Mouse (Mus musculus): ENCODE data around the gene Timp4.
"Not testable (repeated sequence)": the region's sequence is repeated elsewhere in the genome, so short reads cannot be mapped to it uniquely, and the experiment has no call there.

Gene Timp4

DNA sequence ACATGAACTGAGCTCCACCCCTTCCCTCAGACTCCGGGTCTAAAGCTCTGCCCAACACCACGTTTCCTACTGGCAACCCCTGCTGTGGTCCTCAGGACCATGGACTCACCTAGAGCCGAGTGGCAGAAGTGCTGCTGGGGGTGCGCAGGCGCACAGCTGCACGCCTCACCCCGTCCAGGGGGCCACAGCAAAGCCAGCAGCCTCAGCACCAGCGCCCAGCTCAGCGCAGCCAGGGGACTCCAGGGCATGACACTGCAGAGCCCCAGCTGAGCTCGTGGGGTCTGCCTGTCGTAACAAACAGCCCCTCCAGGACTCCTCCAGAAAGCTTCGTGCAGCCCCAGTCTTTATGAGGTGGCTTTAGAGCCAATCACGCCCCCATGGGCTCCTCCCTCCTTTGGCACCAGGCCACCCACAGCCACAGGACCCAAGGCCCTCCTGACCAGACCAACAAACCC lies 447 bp downstream of the Timp4 start:
- DNase-seq (ENCODE audit: low spot score), result peak; percentile 6

DNA sequence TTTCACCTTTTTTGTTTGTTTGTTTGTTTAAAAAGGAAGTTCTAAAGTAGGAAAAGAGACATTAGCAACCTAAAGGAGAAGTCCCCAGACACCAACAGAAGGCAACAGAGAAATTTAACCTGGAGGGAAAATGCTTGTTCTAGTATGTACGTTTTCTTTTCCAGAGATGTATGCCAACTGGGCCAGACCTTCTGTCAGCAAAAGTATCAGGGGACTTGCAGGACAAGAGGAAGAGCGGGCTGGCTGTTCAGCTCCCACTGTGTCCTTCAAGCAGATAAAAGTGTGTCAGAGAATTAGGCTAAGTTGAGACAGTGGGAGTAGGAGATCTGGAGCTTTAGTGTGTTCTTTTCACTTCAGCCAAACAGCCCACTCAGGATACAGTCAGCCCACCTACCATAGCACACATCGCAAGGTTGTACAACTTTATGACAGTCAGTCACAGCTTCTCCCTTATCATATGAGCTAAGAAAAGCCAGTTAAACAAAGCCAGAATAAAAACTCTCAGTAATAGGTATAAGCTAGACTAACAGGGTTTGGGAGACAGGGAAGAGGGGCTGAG lies 6.4 kb downstream of the Timp4 start:
- no peak for DNase-seq (ENCODE audit: low spot score)

DNA sequence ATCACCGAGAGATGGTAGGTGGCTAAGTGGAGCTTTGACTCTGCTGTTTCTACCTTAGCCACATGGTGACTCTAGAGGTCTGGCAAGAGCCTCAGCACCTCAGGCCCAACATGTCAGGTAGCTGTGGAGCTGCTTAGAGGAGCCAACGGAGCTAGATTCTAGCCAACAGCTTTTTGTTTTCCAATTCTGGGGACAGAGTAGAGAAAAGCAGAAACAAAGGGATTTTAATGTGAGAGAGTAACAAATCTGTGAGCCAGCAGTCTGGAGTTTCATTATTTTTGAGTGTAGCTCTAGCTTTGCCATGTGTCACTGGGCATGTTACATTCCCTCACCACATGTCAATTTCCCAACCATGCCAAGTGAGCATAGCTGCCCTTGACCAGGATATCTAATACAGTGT lies 7.8 kb downstream of the Timp4 start:
- no peak for DNase-seq (ENCODE audit: low spot score)

DNA sequence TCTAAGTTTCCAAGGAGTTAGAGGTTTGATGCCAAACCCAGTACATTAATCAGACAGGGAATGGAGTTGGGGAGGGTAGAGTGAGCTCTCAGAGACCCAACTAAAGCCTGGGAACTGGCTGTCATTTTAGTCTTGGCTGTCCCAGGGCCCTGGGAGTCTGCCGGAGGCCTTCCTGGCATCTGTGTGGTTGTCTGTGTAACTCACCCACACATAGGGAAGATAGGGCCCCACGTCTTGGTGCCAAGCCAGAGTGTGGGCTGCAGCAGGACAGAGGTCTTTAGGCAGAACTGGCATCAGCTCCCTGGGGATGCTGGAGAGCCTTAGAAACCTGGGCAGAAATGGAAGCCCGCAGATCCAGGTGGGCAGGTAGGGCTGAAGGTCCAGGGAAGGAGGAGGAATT lies 10.1 kb downstream of the Timp4 start:
- no peak for DNase-seq (ENCODE audit: low spot score)

DNA sequence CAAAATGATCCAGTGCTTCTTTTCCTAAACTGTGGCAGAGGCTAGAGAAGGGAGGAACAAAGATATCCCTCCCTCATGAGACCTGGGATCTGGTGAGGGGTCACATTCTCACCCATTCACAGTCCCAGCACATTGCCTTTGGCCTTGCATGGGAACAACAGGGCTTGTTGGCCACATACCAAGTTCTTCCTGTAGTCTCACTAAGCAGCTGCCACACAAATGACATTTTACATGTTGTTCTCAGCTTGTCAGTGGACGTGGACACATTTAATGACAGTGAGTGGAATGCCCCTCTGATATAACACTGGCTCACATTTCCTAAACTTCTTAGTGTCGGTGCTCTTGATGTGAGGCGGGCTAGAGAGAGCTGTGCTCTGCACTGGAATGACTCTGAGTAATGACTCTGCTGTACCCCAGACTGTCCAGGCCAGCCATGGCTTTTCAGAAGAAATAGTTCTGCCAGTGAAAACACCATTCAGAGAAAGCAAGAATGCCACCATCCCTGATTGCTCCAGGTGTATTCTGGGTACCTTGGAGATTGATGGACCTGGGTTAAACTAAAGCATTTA lies 10.8 kb downstream of the Timp4 start:
- no peak for DNase-seq (ENCODE audit: low spot score)

DNA sequence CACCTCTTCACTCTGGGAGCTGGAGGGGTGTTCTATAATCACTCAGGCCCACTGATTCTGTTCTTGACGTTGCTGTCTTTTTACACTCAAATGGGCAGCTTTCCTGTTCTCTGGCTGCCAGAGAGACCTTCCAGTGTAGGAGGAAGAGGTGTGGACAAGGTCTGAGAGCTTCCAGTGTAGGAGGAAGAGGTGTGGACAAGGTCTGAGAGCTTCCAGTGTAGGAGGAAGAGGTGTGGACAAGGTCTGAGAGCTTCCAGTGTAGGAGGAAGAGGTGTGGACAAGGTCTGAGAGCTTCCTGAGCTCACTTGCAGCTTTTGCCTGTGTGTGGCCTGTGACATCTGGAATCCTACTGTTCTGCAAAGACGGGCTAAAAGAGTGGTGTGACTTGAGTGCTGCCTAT lies 11.6 kb downstream of the Timp4 start:
- not testable (repeated sequence) for DNase-seq (ENCODE audit: low spot score)

DNA sequence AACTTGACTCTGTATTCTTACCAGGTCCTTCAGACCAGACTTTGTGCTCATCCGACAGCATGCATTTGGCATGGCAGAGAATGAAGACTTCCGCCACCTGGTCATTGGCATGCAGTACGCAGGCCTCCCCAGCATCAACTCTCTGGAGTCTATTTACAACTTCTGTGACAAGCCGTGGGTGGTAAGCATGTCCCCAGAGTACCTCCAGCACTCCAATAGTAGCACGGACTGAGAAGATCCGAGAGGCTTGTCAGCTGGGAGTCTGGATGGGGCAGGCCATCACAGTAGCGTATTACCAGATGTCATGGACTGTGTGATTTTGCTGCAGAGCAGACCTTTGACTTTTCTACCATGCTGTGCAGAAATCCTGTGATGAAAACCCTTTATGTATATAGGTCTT lies 12.7 kb downstream of the Timp4 start:
- DNase-seq (ENCODE audit: low spot score), result no peak

DNA sequence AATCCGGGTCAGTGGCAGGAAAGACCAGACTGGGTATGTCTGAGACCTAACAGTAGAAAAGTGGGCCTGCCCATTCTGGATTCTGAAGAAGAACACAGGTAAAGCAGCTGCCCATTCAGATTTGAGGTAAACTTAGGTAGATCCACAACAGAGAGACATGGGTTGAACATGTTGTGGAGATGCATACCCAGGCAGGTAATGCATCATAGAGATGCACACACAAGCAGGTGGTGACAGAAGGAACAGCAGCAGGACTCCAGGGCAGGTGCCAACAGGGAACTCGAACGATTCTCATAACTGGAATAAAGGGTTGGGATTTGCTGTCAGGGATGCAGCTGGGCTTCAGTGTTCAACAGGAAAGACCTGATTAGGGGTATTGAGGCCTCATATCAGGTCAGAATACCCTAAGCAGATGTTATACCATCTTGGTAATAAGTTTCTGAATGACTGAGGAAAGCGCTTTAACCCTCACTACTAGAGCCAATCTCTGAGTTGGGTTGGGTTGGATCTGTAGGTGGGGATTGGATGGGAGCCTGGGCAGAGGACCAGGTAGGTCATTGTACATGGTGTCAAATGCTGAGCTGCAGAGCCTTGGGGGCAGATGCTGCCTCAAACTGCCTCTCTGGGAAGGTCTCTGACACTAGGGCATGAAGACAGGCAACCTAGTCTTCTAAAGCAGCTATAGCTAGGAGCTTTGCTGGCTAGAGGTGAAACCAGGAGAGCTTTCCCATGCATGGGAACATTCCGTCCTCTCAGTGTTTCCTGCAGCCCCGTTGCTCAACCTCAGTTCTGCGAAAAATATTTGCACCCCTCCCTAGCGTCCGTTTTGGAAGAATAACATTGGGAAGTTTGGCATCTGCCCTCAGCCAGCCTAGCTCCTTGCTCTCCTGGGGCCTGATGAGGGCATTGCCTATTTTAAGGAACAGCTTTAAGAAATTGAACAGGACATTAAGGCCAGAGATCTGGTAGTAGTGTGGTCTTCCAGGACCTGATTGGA lies 13.7 kb downstream of the Timp4 start:
- no peak for DNase-seq (ENCODE audit: low spot score)

DNA sequence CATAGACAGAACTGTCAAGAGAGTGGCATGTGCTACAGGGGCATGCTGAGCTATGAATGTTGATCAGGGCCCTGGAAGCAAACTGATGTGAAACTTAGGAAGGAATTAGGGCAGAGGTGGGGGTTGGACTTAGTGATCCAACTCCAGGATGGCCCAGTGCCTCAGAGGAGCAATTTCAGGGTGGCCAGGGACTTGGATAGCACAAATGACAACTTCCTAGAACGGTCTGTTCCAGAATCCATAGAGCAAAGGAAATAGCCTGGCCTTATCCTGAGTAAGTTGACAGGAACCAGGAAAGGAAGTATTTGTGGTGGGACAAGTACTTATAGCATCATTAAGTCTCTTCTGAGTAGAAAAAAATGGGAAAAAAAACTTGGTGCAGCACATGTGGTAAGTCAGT lies 19.4 kb downstream of the Timp4 start:
- no peak for DNase-seq (ENCODE audit: low spot score)

DNA sequence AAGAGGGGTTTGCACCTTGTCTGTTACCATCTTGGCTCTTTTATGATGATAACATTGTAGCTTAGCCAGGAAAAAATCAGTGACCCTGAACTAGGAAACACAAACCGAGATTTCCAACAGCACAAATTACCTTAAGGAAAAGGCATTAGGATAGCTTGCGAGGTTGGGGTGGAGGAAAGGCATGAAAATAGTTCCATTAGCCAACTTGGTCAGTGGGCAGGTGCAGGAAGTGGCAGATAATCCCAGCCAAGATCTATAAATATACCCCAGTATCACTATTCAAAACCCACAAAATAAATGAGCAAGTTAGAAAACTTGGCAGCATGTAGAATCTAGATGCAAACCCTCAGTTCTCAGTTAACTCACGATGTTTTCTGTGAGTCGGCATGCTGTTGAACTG lies 20.2 kb downstream of the Timp4 start:
- DNase-seq (ENCODE audit: low spot score), result no peak

DNA sequence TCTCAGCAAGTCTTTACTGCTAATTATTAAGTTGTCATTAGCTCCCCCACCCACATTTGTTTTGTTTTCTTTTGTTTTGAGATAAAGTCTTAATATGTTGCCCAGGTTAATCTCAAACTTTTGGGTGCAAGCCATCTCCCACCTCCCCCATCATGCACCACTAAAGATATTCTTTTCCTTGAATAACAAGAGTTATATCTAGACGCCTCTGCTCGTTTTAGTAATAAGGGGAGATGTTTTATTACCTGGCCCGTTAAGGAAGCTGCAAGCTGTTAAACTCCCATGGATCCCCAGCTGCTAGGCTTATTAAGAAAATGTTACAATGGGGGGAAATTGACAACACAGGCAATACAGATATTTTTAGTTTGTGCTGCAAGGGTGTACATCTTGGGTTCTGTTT lies 21.4 kb downstream of the Timp4 start:
- no peak for DNase-seq (ENCODE audit: low spot score)

DNA sequence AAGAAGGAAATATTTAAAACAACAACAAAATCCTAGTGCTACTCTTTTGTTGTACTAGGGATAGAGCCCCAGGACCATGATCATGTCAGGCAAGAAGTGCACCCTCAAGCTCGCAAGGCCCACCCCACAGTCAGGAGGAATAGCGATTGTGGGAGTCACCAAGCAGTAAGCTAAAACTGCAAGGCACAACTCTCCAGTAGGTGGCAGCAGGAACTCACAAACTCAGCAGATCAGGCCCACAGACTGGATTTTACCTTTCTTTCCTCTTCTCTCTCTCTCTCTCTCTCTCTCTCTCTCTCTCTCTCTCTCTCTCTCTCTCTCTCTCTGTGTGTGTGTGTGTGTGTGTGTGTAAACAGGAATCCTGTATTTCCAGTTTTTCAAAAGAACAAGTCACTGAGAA lies 24.5 kb downstream of the Timp4 start:
- DNase-seq (ENCODE audit: low spot score), result peak; percentile 88

DNA sequence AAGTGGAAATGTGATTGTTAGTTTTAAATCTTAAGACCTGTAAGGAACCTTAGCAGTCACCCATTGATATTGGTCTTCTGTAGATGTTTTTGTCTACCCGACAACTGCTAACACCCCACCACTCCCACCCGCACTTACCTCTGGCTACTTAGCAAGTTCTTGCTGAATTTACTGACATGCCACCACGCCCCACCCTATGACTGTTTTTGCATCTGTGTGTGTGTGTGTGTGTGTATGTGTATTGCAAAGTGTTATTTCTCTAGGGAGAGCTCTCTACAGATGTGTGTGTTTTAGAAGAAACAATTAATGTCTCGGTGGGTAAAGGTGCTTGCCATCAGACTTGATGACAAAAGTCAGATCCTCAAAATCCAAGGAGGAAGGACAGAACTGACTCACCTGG lies 25.0 kb downstream of the Timp4 start, which contains the start of gene Gm17482:
Gm17482 (plus strand) TSS at position 301 of the 400 bp plus-strand sequence.
- no peak for DNase-seq (ENCODE audit: low spot score)

DNA sequence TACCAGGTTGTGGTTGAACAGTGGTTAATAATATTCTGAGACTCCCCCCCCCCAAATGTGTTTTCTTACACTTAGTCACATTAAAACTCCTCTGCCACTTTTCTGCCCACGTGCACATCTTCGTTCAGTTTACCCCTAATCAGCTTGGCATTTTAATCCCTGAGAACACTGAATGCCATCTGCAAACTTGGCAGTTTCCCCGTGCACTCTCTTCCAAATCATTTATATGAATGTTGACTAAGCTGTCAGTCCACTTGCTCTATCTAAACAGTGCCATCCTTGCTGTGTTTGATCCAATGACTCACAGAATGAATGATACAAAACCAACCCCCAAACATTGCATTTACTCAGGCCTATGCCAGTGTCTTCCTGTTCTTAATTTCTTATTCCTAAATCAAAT lies 26.5 kb downstream of the Timp4 start:
- DNase-seq (ENCODE audit: low spot score), result no peak

DNA sequence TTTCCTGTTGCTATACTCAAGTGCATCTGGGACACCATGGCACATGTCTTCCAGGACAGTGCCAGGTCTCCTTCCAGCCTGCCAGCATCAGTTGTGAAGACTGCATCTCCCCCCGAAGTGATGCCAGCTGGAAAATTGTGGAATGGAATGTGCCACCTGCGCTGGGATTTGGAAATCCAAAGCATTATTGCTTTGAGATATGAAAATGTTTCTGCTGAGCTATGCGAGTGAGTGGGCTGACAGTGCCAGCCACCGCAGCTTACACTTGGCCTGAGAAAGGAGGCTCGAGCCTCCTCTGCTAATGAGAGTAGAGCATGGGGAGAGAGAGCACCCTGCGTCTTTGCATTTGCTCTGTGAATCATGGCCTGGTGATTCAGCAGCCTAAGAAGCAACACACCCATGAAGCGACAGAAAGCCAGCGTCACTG lies 30.8 kb downstream of the Timp4 start:
- no peak for DNase-seq (ENCODE audit: low spot score)

DNA sequence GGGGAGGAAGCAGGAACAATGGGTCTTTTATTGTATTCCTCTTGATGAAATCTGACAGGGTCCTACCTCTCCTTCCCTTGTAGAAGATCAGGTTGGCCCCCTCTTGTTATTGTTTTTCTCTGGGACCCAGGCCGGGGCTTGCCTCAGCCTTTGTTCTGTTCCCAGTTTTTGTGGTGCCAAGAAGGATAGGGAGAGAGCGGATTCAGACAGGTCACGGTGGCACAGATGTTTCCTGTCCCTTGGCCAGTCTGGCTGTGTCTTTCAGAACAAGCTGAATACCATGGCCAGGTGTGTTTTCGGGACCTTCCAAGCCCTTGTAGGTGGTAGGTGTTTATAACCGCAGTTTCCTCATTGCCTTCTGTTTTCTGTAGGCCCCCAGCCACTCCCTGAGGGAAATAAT lies 38.9 kb downstream of the Timp4 start:
- DNase-seq (ENCODE audit: low spot score), result peak; percentile 11

DNA sequence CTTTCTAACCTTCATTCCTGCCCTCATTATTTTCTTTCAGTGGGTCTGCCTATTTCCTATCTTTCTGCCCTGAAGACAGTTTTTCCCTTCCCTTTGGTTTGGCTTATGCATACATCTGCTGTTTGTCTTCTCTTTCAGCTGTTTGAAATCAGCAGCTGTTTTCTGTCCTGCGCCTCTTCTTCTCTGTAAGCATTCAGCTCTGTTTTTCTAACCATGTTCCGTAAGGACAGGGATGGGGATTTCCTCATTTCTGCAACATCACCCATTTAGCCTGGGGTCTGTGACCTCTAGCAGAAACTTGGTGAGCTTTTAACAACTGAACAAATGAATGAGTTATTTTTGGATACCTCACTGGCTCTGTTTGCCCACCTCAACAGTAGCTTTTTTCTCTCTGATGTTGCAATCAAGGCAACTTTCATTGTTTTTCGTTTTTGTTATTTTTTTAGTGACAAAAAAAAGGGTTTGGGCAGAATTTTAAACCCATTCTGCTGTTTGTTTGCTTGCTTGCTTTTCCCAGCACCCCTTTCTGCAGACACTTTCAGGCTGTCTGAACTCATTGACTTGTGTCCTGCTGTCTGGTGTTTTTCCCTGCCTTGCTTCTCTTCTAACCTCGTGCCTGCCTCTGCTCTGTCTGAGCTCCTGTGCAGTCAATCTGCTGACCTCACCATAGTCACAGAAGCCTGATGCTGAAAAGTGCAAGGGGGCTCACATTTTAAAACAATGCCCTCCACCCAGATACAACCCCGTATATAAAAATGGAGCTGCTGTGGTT lies 39.7 kb downstream of the Timp4 start:
- peak; percentile 2 for DNase-seq (ENCODE audit: low spot score)

DNA sequence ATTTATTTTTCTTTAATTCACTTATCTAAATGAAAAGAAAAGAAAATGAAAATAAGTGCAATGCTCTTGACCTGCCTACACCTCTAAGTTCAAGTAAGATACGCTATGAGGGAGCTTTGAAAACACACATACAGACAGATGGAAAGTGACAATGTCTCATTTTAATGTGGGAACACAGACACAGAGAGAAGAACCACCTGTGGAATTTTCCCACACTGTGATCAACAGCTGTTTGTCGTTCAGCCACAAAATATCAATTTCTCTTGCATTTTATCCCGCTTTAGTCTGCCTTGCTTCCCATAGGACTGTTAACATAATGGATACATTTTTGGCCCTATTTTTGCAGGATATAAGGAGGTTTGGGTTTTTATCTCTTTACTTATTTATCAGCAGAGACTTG lies 41.2 kb downstream of the Timp4 start:
- DNase-seq (ENCODE audit: low spot score), result no peak

DNA sequence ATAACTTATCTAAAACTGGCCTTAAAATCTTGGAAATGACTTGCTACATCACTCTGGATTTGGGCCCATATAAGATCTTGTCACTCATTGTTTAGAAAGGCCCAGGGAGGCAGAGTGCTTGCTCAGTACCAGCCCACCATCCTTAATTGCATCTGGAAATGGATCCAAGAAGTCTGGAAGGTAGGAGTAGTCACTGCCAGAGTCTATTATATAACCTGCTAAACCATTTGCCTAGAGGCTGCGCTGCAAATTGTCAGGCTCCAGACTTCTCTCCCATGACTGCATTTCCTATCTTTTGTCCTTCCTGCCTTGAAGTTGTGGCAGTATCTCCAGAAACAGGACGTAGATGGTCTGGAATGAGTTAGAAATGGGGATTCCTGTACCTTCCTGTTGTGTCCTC lies 41.8 kb downstream of the Timp4 start:
- no peak for DNase-seq (ENCODE audit: low spot score)

DNA sequence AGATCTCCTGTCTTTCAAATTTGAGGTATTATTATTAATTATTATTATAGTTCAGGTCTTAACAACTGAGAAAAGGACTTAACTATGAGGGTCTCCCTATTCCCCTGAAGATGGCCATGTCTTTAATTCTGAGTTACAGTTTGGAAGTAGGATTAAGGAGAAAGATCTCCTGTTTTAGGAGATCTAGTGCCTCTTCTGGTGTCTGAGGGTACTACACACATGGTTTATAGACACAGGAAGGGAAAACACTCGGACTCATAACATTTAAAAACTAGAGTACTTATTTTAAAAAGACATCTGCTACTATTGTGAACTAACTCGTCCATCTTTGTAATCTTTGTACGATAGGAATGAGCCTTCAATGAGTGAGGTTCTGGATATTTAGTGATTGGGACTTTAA lies 49.0 kb downstream of the Timp4 start:
- peak; percentile 21 for DNase-seq (ENCODE audit: low spot score)

DNA sequence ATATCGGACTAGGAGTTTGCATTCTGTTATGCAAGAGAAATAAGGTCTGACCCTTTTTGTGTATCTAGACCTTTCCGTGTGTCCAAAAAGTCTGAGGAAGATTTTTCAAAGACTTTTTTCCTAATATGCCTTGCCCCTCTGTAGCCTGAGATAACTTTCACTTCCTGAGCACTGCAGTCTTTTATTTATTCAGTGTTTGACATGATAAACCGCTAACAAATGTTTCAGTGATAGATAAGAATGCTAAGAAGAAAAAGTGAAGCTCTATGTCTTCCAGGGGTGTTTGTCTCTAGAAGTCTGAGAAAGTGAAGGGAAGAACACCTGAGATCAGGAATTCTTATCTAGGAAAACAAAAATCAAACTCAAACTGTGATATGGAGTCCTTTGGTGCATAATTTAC lies 51.3 kb downstream of the Timp4 start:
- DNase-seq (ENCODE audit: low spot score), result no peak

Data from embryo, embryonic 10.5 days (tissue).